Mouse (Mus musculus) myocyte (in vitro differentiated cells): ENCODE measurements around the gene Vwc2l.

Source experiments
- E2F4 ChIP-seq: IDR thresholded peaks from one replicate; pipeline ENCODE4 v1.6.1; 2011; ENCODE audit warnings: mild to moderate bottlenecking, control low read depth, moderate library complexity; ENCODE audit not compliant: insufficient read depth
- POLR2A ChIP-seq: IDR thresholded peaks from one replicate; pipeline ENCODE4 v1.6.1; 2011; ENCODE audit warnings: low read depth, mild to moderate bottlenecking, control low read depth, moderate library complexity; ENCODE audit not compliant: insufficient read length
- POLR2AphosphoS2 ChIP-seq: IDR thresholded peaks from one replicate; pipeline ENCODE4 v1.6.1; 2011; ENCODE audit warnings: low read depth, control low read depth; ENCODE audit not compliant: insufficient read length
- TCF12 ChIP-seq: IDR thresholded peaks from one replicate; pipeline ENCODE4 v1.6.1; 2011; ENCODE audit warnings: mild to moderate bottlenecking, control low read depth; ENCODE audit not compliant: poor library complexity, insufficient read depth, severe bottlenecking
- USF1 ChIP-seq: IDR thresholded peaks from one replicate; pipeline ENCODE4 v1.6.1; 2011; ENCODE audit warnings: low read depth, mild to moderate bottlenecking, control low read depth, moderate library complexity

DNA sequence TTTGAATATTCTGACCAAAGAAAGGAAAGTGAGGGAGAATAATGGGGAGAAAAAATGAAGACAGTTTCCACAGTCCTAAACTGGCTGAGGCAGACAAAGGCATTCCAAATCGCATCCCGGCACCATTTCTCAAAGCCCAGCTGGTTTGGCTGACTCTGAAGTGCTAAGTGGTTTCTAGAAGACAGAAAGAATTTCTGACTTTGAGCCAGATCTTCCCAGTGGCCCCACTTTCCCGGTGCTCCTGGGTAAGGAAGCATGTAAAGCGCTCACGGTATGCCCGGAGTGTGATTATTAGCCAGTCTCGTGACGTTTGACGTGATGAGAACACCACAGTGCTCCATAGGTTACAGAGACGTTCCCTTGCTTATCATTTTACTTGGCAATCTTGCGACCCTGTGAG is 127.9 kb downstream of the Vwc2l start:
- TF ChIP-seq POLR2A (no peak), POLR2AphosphoS2 (no peak), USF1 (no peak), E2F4 (no peak), TCF12 (no peak)
